Mouse (Mus musculus) stomach, postnatal 0 days (tissue): ENCODE measurements around the gene Wdr38.

ENCODE experiments used
- CTCF ChIP-seq: IDR thresholded peaks from 2 replicates; pipeline ENCODE4 v1.5.1; 2016; ENCODE audit warnings: antibody characterized with exemption, low read depth, mild to moderate bottlenecking, moderate library complexity
- EP300 ChIP-seq: optimal IDR thresholded peaks from 2 replicates; pipeline ENCODE3; 2016; ENCODE audit warnings: antibody characterized with exemption

DNA sequence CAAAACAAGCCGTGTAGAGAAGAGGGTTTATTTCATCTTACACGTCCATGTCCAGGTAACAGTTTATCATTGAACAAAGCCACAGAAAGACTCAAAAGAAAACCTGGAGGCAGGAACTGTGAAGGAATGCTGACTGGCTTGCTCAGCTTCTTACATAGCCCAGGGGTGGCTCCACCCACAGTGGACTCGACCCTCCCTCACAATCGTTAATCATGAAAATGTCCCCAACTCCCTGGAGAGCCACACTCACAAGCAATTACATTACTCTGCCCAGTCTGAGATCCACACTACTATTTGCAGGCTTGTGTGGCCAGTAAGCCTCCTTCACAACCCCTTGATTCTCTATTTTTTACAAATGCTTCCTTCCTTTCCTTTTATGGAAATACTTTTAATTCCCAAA is 33.1 kb upstream of the Wdr38 start:
- no peak for TF ChIP-seq CTCF
- TF ChIP-seq EP300: no peak
